In genomic region chr7:24987941-24988340, GRCm38 (mm10) we compare ENCODE assay signal across 37 mouse cellular contexts. TPM values are rescaled to one million over a fixed set of nuclear protein-coding genes. Genes with fewer than 3 reads are reported as not detected.
DNase-seq lines count a peak whose midpoint lies in the region; ATAC-seq and TF ChIP-seq lines count a peak whose summit lies in the region.
"Had no signal": no experiment of that assay in that cellular context is flagged by ENCODE, and none has a peak within 500 bp of the region (broad histone marks: within the 10 kb centered on the region; RNA-seq: fewer than 3 reads in every experiment).

No protein-coding gene starts in this region.

- 0 out of 2 replicates have a peak overlapping the region, but pooled peaks have one; percentile 3 for H3K4me3 ChIP-seq in thymus, adult 2 months (ENCODE audit: control insufficient read depth, insufficient read depth, low read length)
- H3K4me3 ChIP-seq: embryonic facial prominence, embryonic 10.5 days; embryonic facial prominence, embryonic 13.5 days; erythroblast, embryonic 14.5 days; forebrain, embryonic 12.5 days; forebrain, embryonic 15.5 days; hindbrain, embryonic 12.5 days had no signal

- ATAC-seq in cerebellum, adult (ENCODE audit: insufficient number of reproducible peaks, low FRiP score, low TSS enrichment): no peak
- no peak for ATAC-seq in megakaryocyte, adult 5-6 weeks (ENCODE audit: poor library complexity, severe bottlenecking)
- ATAC-seq: forebrain, embryonic 15.5 days; hindbrain, embryonic 16.5 days; inflammation-experienced regulatory T-cells, adult 6 months; intestine, embryonic 16.5 days; Patski had no signal

- TF ChIP-seq CTCF in thymus, adult 2 months (IDR thresholded peaks at IDR 0.05; ENCODE audit: borderline replicate concordance, control insufficient read depth, extremely low read depth, insufficient read depth, low read length, poor library complexity): no peak

- no peaks in the 10 kb centered on the region for H3K36me3 ChIP-seq in thymus, adult 2 months (ENCODE audit: control insufficient read depth, insufficient read depth, low read length)
- H3K36me3 ChIP-seq: embryonic facial prominence, embryonic 10.5 days; embryonic facial prominence, embryonic 13.5 days had no signal

- DNase-seq in thymus, adult 2 months: no peak
- DNase-seq in thymus, postnatal 25 days: no peak
- DNase-seq in adrenal gland, adult (ENCODE audit: inconsistent age in 2 of 2, low spot score in 1 of 2): peak; percentile 74 to 91
- peak; percentile 63 for DNase-seq in adrenal gland, postnatal 10 days
- peak; percentile 75 to 77 for DNase-seq in adrenal gland, postnatal 36 days
- no peak for DNase-seq in left cerebral cortex, postnatal 14 days (ENCODE audit: low spot score in 2 of 2)
- DNase-seq: cerebellum, adult 11-12 months; cerebellum, adult 8-10 months; cerebellum, postnatal 10 days; cerebellum, postnatal 36 days; embryo, embryonic 11 days; gastrocnemius, postnatal 10 days; heart, adult 11 months; kidney, adult 18-20 months had no signal

- no peaks in the 10 kb centered on the region for H3K27me3 ChIP-seq in thymus, adult 2 months (ENCODE audit: control insufficient read depth, insufficient read depth, low read length)
- H3K27me3 ChIP-seq: forebrain, embryonic 12.5 days; forebrain, embryonic 15.5 days had no signal

- H3K27ac ChIP-seq in thymus, adult 2 months (ENCODE audit: control insufficient read depth, insufficient read depth, low read length): no peak overlapping the region; the same call in 1 of the 2 replicates
- H3K27ac ChIP-seq: embryonic facial prominence, embryonic 10.5 days; embryonic facial prominence, embryonic 13.5 days; forebrain, embryonic 12.5 days; forebrain, embryonic 15.5 days; hindbrain, embryonic 12.5 days had no signal

- peaks cover 7% of the 10 kb centered on the region for H3K4me1 ChIP-seq in thymus, adult 2 months (replicated peaks; ENCODE audit: control insufficient read depth, insufficient read depth, low read length)
- H3K4me1 ChIP-seq: embryonic facial prominence, embryonic 10.5 days; embryonic facial prominence, embryonic 13.5 days; forebrain, embryonic 12.5 days; forebrain, embryonic 15.5 days; hindbrain, embryonic 12.5 days had no signal

- no peak for TF ChIP-seq POLR2A in thymus, adult 2 months (IDR thresholded peaks at IDR 0.05; ENCODE audit: control insufficient read depth, extremely low read depth, insufficient read depth, low read length, poor library complexity)

- WGBS in thymus, adult 2 months: 58% methylated on average over 14 of the region's 14 CpGs

- intact Hi-C loops in left cerebral cortex, postnatal 14 days (cut with DNase I): no loop called here

RNA-seq across cellular contexts. Expression of gene Rabac1, which starts 15.4 kb away (rescaled TPM):
- polyA plus RNA-seq in thymus, adult 2 months (2012; rRNA removed): 433 and 569 TPM in 2 replicates
- 100 to 1,000 TPM; 222 to 234 TPM for total RNA-seq in adrenal gland, postnatal 10 days (2021)
- 100 to 1,000 TPM; 325 to 361 TPM for total RNA-seq in adrenal gland, postnatal 36 days (2021)
- total RNA-seq in megakaryocyte, adult 5-6 weeks (2015): 85.5 and 102 TPM in 2 replicates
- total RNA-seq in megakaryocyte, adult 5-6 weeks (2017): 73.1 and 79.3 TPM in 2 replicates
- total RNA-seq in left cerebral cortex, postnatal 14 days (2021): 100 to 1,000 TPM; 303 to 313 TPM

RNA-seq across cellular contexts. Expression of gene Atp1a3, which starts 17.8 kb away (rescaled TPM):
- 5.6 and 7.1 TPM in 2 replicates for polyA plus RNA-seq in thymus, adult 2 months (2012; rRNA removed)
- total RNA-seq in adrenal gland, postnatal 10 days (2021): 10 to 100 TPM; 26.2 to 42.2 TPM
- 100 to 1,000 TPM in 1 of 2 experiments, 10 to 100 TPM in 1; 69.6 to 106 TPM for total RNA-seq in adrenal gland, postnatal 36 days (2021)
- total RNA-seq in megakaryocyte, adult 5-6 weeks (2015): 126 and 128 TPM in 2 replicates
- 61.6 and 106 TPM in 2 replicates for total RNA-seq in megakaryocyte, adult 5-6 weeks (2017)
- total RNA-seq in left cerebral cortex, postnatal 14 days (2021): 1,000 to 10,000 TPM; 2,091 to 2,391 TPM

RNA-seq across cellular contexts. Expression of gene Gm4881, which starts 43.6 kb away (rescaled TPM):
- 0.31 TPM in 1 of 2 replicates, not detected in the other for polyA plus RNA-seq in thymus, adult 2 months (2012; rRNA removed)
- not detected for total RNA-seq in adrenal gland, postnatal 10 days (2021)
- not detected for total RNA-seq in adrenal gland, postnatal 36 days (2021)
- total RNA-seq in megakaryocyte, adult 5-6 weeks (2015): not detected in 2 replicates
- not detected in 2 replicates for total RNA-seq in megakaryocyte, adult 5-6 weeks (2017)
- total RNA-seq in left cerebral cortex, postnatal 14 days (2021): not detected
- total RNA-seq: adrenal gland, postnatal 4 days; ES-E14; gastrocnemius, adult 18-20 months; gastrocnemius, postnatal 10 days; gastrocnemius, postnatal 4 days; heart, adult 8-10 months; heart, postnatal 25 days; hematopoietic stem cell, adult 5-6 weeks had no signal
- polyA plus RNA-seq: cortical plate, adult 2 months; embryonic facial prominence, embryonic 13.5 days; erythroblast, embryonic 14.5 days; heart, embryonic 11.5 days; heart, embryonic 14.5 days; heart, postnatal 0 days; inflammation-experienced regulatory T-cells, adult 6 months; intestine, embryonic 16.5 days; Patski had no signal

Comparison
In these comparisons a context has a peak if more than half of its experiments do, and no peak if none do; other contexts are left out.
1. DNase-seq: peak in adrenal gland, adult (2 of 2), adrenal gland, postnatal 10 days (single experiment) and adrenal gland, postnatal 36 days (2 of 2); none in thymus, adult 2 months (single experiment), thymus, postnatal 25 days (single experiment) and left cerebral cortex, postnatal 14 days (0 of 2).
2. RNA of gene Atp1a3, which starts 17.8 kb away (total RNA-seq): 2,091 to 2,391 TPM in left cerebral cortex, postnatal 14 days; 61.6 to 128 TPM in megakaryocyte, adult 5-6 weeks, 69.6 to 106 TPM in adrenal gland, postnatal 36 days and 26.2 to 42.2 TPM in adrenal gland, postnatal 10 days; every median in the first group is over 10 times any median in the second.